Mouse (Mus musculus): ENCODE data around the gene Aldh1a2.

Aldh1a2 gene

GRCm38 (mm10) chr9:71215248-71216035 lies at the start of gene Aldh1a2:
Gene Aldh1a2, plus strand, starts transcription at chr9:71215789.
- peak; percentile 85 for DNase-seq (ENCODE audit: extremely low spot score, low spot score)

DNA sequence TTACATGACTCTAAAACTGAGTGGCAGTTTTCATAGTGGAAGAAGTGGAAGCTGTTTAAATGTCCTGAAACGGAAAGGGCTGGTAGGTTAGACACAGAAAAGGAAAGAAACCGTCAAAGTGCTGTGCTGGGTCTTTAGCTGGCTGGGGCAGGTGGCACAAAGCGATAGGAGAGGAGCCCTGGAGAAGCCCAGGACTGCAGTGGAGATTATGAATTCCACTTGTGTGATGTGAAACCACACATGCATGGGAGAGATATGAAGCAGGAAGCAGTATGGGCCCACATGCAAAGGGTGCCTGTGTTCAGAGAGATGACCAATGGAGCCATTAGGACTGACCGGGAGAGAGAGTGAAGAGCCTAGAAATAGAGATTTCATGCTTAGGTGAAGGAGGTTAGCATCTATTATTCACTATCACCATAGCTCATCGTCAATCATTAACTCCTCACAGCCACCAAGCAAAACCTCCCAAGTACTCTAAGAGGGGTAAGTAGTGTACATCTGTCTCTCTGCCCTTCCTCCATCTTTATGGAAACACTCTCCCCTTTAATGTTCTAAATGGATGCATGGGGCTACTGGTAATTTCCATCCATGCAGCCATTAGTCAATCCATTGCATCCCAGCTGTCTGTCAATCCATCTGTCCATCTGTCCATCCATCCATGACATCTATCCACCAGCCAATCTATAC lies 49.4 kb upstream of the Aldh1a2 start:
- no peak for DNase-seq (ENCODE audit: extremely low spot score, low spot score)

DNA sequence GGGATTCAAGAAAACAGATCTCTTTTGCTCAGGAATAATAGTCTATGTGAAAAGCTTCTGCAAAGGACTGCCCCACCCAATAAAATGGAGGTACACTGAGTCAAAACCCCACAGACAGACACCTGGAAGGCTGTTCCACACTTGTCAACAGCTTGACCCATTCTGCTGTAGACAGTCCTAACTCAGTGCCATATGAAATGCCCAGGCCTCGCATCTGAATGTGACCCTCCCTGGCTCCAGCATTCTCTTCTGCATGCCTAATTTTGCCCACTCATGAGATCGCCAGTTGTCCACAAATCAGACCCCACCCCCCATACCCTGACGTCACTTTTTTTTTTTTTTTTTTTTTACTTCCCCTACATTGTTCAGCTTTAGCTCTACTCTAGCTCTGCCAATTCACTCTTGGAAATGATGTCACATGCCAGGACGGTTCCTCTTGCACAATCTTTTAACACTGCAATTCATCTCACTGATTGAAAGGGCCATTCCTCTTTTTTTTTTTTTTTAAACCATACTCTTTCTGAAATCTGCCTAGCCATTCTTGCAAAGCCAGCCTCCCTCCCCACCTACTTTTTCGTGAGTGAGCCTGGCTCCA lies 48.6 kb upstream of the Aldh1a2 start:
- no peak for DNase-seq (ENCODE audit: extremely low spot score, low spot score)

GRCm38 (mm10) chr9:71167473-71168215 lies 47.9 kb upstream of the Aldh1a2 start:
- DNase-seq (ENCODE audit: extremely low spot score, low spot score), result no peak

- no peak for DNase-seq (ENCODE audit: extremely low spot score, low spot score)
Observed at GRCm38 (mm10) chr9:71168511-71168910, 47.1 kb upstream of the Aldh1a2 start, which contains the start of gene Aqp9. Gene Aqp9, minus strand, starts transcription at chr9:71168682.

GRCm38 (mm10) chr9:71173533-71173932 lies 42.1 kb upstream of the Aldh1a2 start:
- DNase-seq (ENCODE audit: extremely low spot score, low spot score), result peak; percentile 11

DNA sequence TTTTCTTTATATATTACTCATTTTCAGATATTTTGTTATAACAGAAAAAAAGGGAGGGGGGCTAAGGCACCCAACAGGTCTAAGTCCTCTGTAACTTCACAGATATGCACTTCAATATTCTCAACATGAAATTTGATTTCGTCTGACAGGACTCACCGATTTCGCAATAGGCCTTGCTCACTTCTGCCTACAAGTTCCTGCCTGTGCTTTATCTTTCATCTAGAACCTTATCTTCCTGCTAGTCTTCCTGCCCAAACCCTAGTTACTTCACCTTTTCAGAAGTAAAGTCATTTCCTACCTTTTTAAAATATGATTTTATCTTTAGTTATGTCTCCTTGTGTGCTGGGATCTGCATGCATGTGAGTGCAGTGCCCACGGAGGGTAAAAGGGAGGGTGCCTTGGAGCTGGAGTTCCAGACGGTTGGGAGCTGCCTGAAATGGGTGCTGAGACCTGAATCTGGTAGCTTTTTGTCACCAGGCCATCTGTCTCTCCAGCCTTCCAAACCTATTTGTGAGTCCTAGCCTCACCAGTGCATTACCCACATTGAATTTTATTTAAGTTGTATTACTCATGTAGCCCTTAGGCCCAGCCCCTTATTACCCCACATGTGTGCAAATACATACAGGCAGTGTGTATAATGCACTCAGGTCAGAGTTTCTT lies 41.1 kb upstream of the Aldh1a2 start:
- peak; percentile 5 for DNase-seq (ENCODE audit: extremely low spot score, low spot score)

- no peak for DNase-seq (ENCODE audit: extremely low spot score, low spot score)
Observed at GRCm38 (mm10) chr9:71175686-71176085, 39.9 kb upstream of the Aldh1a2 start.

DNA sequence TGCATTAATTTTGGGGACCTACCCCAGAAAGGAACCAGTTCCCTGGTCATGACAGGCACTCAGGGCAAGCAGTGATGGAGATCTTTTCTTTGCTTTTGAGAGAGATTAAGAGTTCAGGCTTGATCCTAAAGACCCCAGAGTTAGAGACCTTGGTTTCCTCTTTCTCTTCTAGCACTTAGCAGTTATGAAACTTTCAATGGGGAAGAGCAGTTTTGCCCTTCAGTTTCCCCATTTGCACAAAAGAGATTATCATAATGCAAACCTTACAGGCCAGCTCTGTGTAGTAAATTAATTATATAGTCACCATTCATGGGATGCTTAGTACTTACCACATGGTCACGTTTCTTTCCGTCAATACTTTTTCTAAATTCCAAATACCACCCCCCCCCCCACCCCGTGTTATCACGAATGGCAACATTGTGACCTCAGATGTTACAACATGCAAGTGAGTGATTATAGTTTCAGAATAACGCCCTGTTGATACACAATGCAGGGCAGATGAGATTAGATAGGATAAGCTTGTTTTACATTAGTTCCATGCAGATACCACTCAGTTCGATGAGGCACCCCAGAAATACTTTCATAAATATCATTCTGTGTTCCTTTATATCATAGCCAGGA lies 36.2 kb upstream of the Aldh1a2 start:
- no peak for DNase-seq (ENCODE audit: extremely low spot score, low spot score)

GRCm38 (mm10) chr9:71179964-71180700 lies 35.5 kb upstream of the Aldh1a2 start:
- peak; percentile 3 for DNase-seq (ENCODE audit: extremely low spot score, low spot score)

- DNase-seq (ENCODE audit: extremely low spot score, low spot score), result no peak
Observed at GRCm38 (mm10) chr9:71185285-71185684, 30.3 kb upstream of the Aldh1a2 start.

- DNase-seq (ENCODE audit: extremely low spot score, low spot score), result no peak
Observed at GRCm38 (mm10) chr9:71185823-71186222, 29.8 kb upstream of the Aldh1a2 start.

- DNase-seq (ENCODE audit: extremely low spot score, low spot score), result no peak
Observed at GRCm38 (mm10) chr9:71187396-71187795, 28.2 kb upstream of the Aldh1a2 start.

GRCm38 (mm10) chr9:71188647-71189415 lies 26.8 kb upstream of the Aldh1a2 start:
- peak; percentile 77 for DNase-seq (ENCODE audit: extremely low spot score, low spot score)

DNA sequence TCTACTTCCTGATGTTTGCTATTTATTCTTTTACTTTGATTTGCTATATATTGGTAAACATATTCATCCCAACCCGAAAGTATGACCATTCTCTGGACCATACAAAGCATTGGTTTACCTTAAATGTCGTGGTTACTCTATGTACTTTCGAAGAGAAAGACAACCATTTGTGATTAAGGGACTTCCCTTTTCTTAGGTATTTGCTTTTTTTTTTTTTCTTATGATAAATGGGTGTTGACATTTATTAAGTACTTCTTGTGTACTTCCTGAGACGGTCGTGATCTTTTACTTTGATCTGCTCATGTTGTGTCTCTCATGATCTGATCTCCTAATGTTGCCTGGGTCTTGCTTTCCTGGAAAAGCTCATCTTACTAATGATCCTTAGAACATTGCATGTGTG lies 16.8 kb upstream of the Aldh1a2 start:
- no peak for DNase-seq (ENCODE audit: extremely low spot score, low spot score)

GRCm38 (mm10) chr9:71202265-71202664 lies 13.3 kb upstream of the Aldh1a2 start:
- DNase-seq (ENCODE audit: extremely low spot score, low spot score), result no peak

DNA sequence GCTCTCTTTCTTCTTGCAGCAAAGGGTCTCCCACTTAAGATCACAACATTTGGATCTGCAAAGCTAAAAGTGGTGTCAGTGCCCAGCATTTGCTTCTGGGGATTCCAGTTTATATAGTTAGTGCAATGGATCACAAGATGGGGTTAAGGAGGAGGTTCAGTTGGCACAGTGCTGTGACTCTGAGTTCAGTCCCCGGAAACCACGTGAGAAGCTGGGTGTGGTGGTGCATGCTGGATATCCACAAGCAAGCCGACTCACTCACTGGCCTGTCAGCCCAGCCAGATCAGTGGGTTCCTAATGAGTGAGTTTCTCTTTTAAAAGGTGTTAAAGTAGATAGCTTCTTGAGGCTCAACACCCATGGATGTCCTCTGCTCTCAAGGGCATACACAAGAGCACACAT lies 6.3 kb upstream of the Aldh1a2 start:
- DNase-seq (ENCODE audit: extremely low spot score, low spot score), result no peak

DNA sequence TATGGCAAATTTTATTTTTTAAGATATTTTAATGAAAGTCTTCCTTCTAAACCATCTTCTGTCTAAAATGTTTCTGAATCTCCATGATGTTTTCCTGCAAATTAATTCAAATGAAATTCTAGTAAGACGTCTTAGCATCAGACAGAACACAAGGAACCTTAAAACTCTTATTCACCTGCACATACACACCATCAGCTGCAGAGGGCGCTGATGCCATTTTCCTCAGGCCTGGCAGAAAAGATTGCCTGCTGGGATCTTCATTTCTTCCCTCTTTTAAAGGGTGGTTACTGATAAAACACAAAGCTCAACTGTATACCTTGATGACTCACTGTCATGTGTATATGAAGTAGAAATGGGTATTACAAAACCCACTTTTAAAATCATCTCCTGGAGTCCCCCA lies 4.7 kb upstream of the Aldh1a2 start:
- peak; percentile 39 for DNase-seq (ENCODE audit: extremely low spot score, low spot score)

GRCm38 (mm10) chr9:71213636-71214035 lies 2.0 kb upstream of the Aldh1a2 start:
- peak; percentile 20 for DNase-seq (ENCODE audit: extremely low spot score, low spot score)

Measured in neural tube, embryonic 10.5 days (tissue).